Mouse (Mus musculus): ENCODE measurements around the gene Zmiz1. TPM values are rescaled to one million over a fixed set of nuclear protein-coding genes. Genes with fewer than 3 reads are reported as not detected.
A peak's percentile ranks its signal among the peaks of the same experiment; 100 is the strongest.

The Zmiz1 gene
- polyA plus RNA-seq, 1 experiment from 2014 or later: 12.4 TPM

- no peak overlapping the region for H3K9ac ChIP-seq (ENCODE audit: low read depth, low read length)
- no peaks in the 10 kb centered on the region for H3K9me3 ChIP-seq (ENCODE audit: control insufficient read depth)
- no peak overlapping the region for H3K4me2 ChIP-seq (replicated peaks; ENCODE audit: low read depth)
- WGBS: 60% methylated on average over 4 of the region's 4 CpGs
- no peak overlapping the region for H3K4me3 ChIP-seq (ENCODE audit: low read depth, low read length)
- H3K27me3 ChIP-seq (replicated peaks; ENCODE audit: control insufficient read depth, insufficient read depth, low read length): no peaks in the 10 kb centered on the region
- H3K36me3 ChIP-seq (ENCODE audit: control insufficient read depth, insufficient read depth): peaks cover 22% of the 10 kb centered on the region; the same call in 1 of the 2 replicates
- H3K27ac ChIP-seq (ENCODE audit: low read depth, low read length): peak overlapping the region; percentile 5; the same call in 1 of the 2 replicates
- 0 out of 2 replicates have a peak, but pooled peaks cover 4% of the 10 kb centered on the region for H3K4me1 ChIP-seq (replicated peaks; ENCODE audit: control insufficient read depth, insufficient read depth, low read length)
- no peak for ATAC-seq
- TF ChIP-seq CTCF (IDR thresholded peaks at IDR 0.05; ENCODE audit: low read depth): no peak
Observed at GRCm38 (mm10) chr14:25540172-25540571, 81.2 kb downstream of the Zmiz1 start.

GRCm38 (mm10) chr14:25541213-25541612 lies 82.2 kb downstream of the Zmiz1 start:
- H3K9me3 ChIP-seq (ENCODE audit: control insufficient read depth): no peaks in the 10 kb centered on the region
- H3K4me3 ChIP-seq (ENCODE audit: low read depth, low read length): no peak overlapping the region
- TF ChIP-seq CTCF (IDR thresholded peaks at IDR 0.05; ENCODE audit: low read depth): no peak
- no peak for ATAC-seq
- H3K27ac ChIP-seq (ENCODE audit: low read depth, low read length): no peak overlapping the region
- H3K9ac ChIP-seq (ENCODE audit: low read depth, low read length): no peak overlapping the region
- H3K4me1 ChIP-seq (replicated peaks; ENCODE audit: control insufficient read depth, insufficient read depth, low read length): 0 out of 2 replicates have a peak, but pooled peaks cover 3% of the 10 kb centered on the region
- H3K27me3 ChIP-seq (replicated peaks; ENCODE audit: control insufficient read depth, insufficient read depth, low read length): no peaks in the 10 kb centered on the region
- H3K4me2 ChIP-seq (replicated peaks; ENCODE audit: low read depth): no peak overlapping the region
- peaks cover 30% of the 10 kb centered on the region for H3K36me3 ChIP-seq (ENCODE audit: control insufficient read depth, insufficient read depth)
- WGBS: 76% methylated on average over 5 of the region's 5 CpGs

DNA sequence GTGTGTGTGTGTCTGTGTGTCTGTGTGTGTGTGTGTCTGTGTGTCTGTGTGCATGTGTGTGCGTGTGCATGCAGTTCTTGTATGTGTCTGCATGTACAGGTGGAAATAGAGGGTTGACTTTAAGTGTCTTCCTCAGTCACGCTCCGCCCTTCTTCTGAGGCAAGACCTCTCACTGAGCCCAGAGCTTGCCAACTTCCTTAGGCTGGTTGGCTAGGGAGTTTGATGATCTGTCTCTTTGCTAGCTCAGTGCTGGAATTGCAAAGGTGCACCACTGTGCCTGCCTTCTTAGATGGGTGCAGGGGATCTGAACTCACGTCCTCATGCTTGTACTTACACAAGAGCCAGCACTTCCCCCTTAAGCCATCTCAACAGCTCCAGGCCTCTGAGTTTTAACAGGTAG lies 84.1 kb downstream of the Zmiz1 start:
- no peak for ATAC-seq
- 94% methylated on average over 4 of the region's 4 CpGs for WGBS
- Histone ChIP-seq H3K27ac (ENCODE audit: low read depth, low read length) (no peak overlapping the region), H3K4me1 (replicated peaks; ENCODE audit: control insufficient read depth, insufficient read depth, low read length) (no peaks in the 10 kb centered on the region), H3K27me3 (replicated peaks; ENCODE audit: control insufficient read depth, insufficient read depth, low read length) (no peaks in the 10 kb centered on the region), H3K4me2 (replicated peaks; ENCODE audit: low read depth) (no peak overlapping the region), H3K36me3 (ENCODE audit: control insufficient read depth, insufficient read depth) (peaks cover 24% of the 10 kb centered on the region), H3K9ac (ENCODE audit: low read depth, low read length) (no peak overlapping the region), H3K4me3 (ENCODE audit: low read depth, low read length) (no peak overlapping the region), H3K9me3 (ENCODE audit: control insufficient read depth) (no peaks in the 10 kb centered on the region)
- TF ChIP-seq CTCF (IDR thresholded peaks at IDR 0.05; ENCODE audit: low read depth): no peak

- H3K27ac ChIP-seq (ENCODE audit: low read depth, low read length): no peak overlapping the region
- H3K36me3 ChIP-seq (ENCODE audit: control insufficient read depth, insufficient read depth): peaks cover 33% of the 10 kb centered on the region
- no peaks in the 10 kb centered on the region for H3K27me3 ChIP-seq (replicated peaks; ENCODE audit: control insufficient read depth, insufficient read depth, low read length)
- no peak overlapping the region for H3K4me2 ChIP-seq (replicated peaks; ENCODE audit: low read depth)
- no peaks in the 10 kb centered on the region for H3K9me3 ChIP-seq (ENCODE audit: control insufficient read depth)
- TF ChIP-seq CTCF (IDR thresholded peaks at IDR 0.05; ENCODE audit: low read depth): no peak
- ATAC-seq: no peak
- H3K4me1 ChIP-seq (replicated peaks; ENCODE audit: control insufficient read depth, insufficient read depth, low read length): no peaks in the 10 kb centered on the region
- no peak overlapping the region for H3K9ac ChIP-seq (ENCODE audit: low read depth, low read length)
- H3K4me3 ChIP-seq (ENCODE audit: low read depth, low read length): no peak overlapping the region
- 92% methylated on average over 4 of the region's 4 CpGs for WGBS
Observed at GRCm38 (mm10) chr14:25543927-25544326, 84.9 kb downstream of the Zmiz1 start.

DNA sequence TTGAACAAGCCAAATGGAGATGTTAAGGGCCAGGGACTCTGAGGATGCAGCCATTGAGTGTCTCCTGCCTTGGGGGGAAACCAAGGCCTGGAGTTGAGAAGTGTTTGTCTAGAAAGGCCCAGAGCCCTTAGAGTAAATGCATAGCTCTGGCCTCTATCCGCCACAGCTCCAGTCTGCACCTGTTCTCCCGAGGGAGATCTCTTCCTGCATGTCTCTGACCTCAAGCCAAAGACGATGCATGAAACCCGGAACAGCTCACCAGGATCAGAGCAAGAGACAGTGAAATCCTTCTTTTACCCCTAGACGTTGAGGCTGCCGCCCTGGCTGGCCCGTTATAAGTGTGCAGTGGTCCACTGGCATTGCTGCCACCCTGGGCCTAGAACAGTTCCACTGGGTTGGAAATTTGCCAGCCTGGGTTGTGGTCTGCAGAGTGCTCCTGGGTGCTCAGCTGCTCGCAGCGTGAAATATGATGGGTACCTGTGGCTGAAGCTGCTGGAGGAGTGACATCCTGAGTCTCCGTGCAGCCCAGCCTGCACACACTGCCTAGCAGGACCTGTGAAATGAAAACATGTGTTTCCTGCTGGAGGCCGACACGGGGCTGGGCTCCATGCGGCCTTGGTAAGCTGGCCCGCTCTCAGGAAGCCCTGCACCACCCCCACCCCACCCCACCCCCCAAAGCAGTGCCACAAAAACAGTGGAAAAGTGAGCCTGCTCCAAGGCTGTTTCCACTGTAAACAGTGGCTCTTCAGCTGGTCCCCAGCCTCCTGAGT lies 88.1 kb downstream of the Zmiz1 start:
- Histone ChIP-seq H3K4me3 (ENCODE audit: low read depth, low read length) (no peak overlapping the region), H3K4me1 (replicated peaks; ENCODE audit: control insufficient read depth, insufficient read depth, low read length) (no peaks in the 10 kb centered on the region), H3K27me3 (replicated peaks; ENCODE audit: control insufficient read depth, insufficient read depth, low read length) (no peaks in the 10 kb centered on the region), H3K27ac (ENCODE audit: low read depth, low read length) (no peak overlapping the region), H3K9ac (ENCODE audit: low read depth, low read length) (no peak overlapping the region), H3K36me3 (ENCODE audit: control insufficient read depth, insufficient read depth) (peaks cover 31% of the 10 kb centered on the region), H3K9me3 (ENCODE audit: control insufficient read depth) (no peaks in the 10 kb centered on the region), H3K4me2 (replicated peaks; ENCODE audit: low read depth) (no peak overlapping the region)
- TF ChIP-seq CTCF (IDR thresholded peaks at IDR 0.05; ENCODE audit: low read depth): no peak
- WGBS: 57% methylated on average over 14 of the region's 14 CpGs
- no peak for ATAC-seq

- no peak for ATAC-seq
- WGBS: 75% methylated on average over 9 of the region's 9 CpGs
- H3K4me2 ChIP-seq (replicated peaks; ENCODE audit: low read depth): no peak overlapping the region
- peaks cover 31% of the 10 kb centered on the region for H3K36me3 ChIP-seq (ENCODE audit: control insufficient read depth, insufficient read depth)
- TF ChIP-seq CTCF (IDR thresholded peaks at IDR 0.05; ENCODE audit: low read depth): no peak
- no peak overlapping the region for H3K4me3 ChIP-seq (ENCODE audit: low read depth, low read length)
- no peaks in the 10 kb centered on the region for H3K27me3 ChIP-seq (replicated peaks; ENCODE audit: control insufficient read depth, insufficient read depth, low read length)
- no peaks in the 10 kb centered on the region for H3K4me1 ChIP-seq (replicated peaks; ENCODE audit: control insufficient read depth, insufficient read depth, low read length)
- no peak overlapping the region for H3K9ac ChIP-seq (ENCODE audit: low read depth, low read length)
- no peak overlapping the region for H3K27ac ChIP-seq (ENCODE audit: low read depth, low read length)
- H3K9me3 ChIP-seq (ENCODE audit: control insufficient read depth): no peaks in the 10 kb centered on the region
Observed at GRCm38 (mm10) chr14:25547882-25548281, 88.9 kb downstream of the Zmiz1 start.

Measured in intestine, postnatal 0 days (tissue).